Comparison of ENCODE assay signal across 22 mouse cellular contexts in the genomic region with DNA sequence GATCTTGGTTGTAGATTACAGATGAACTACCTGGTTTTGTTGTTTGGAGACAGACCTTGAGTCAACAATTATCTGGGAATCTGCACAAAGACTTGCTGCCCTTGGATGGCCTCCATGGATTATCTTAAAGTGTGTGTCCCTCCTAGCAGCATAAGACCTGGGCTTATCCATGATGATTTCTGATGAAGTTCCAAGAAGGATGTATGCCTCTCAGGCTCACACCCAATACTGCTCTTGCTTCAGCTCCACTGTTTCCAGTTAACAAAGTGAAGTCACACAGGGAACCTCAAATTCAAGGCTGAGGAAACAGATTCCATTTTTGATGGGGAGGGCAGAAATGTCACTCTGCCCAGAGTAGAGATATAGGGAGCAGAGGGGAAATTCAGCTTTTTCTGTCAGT.
DNase-seq lines count a peak whose midpoint lies in the region; ATAC-seq and TF ChIP-seq lines count a peak whose summit lies in the region.
"Had no signal": no experiment of that assay in that cellular context is flagged by ENCODE, and none has a peak within 500 bp of the region (broad histone marks: within the 10 kb centered on the region; RNA-seq: fewer than 3 reads in every experiment).

No protein-coding gene starts in this region.

- ATAC-seq in stomach, embryonic 15.5 days (ENCODE audit: insufficient read depth, low FRiP score, low read depth) = no peak
- no peak for ATAC-seq in stomach, postnatal 0 days (ENCODE audit: low FRiP score, low TSS enrichment)
- no peak for ATAC-seq in stomach, embryonic 16.5 days (ENCODE audit: insufficient read depth, low FRiP score)
- ATAC-seq: activated CD4-positive, CD25-positive, alpha-beta regulatory T cell, adult 4 months; CD4-positive, CD25-positive, alpha-beta regulatory T cell, adult 4 months; Patski had no signal

- no peak overlapping the region for H3K4me3 ChIP-seq in stomach, embryonic 15.5 days (replicated peaks)
- no peak overlapping the region for H3K4me3 ChIP-seq in stomach, postnatal 0 days (ENCODE audit: low read depth, low read length)
- H3K4me3 ChIP-seq in stomach, embryonic 16.5 days (replicated peaks; ENCODE audit: low read length) = no peak overlapping the region

- H3K36me3 ChIP-seq in stomach, embryonic 15.5 days = no peaks in the 10 kb centered on the region
- H3K36me3 ChIP-seq in stomach, postnatal 0 days (ENCODE audit: control insufficient read depth, insufficient read depth, low read length) = no peaks in the 10 kb centered on the region
- no peaks in the 10 kb centered on the region for H3K36me3 ChIP-seq in stomach, embryonic 16.5 days (ENCODE audit: control insufficient read depth, insufficient read depth, low read length)
- H3K36me3 ChIP-seq: G1E had no signal

- no peak for TF ChIP-seq CTCF in stomach, postnatal 0 days (IDR thresholded peaks at IDR 0.05; ENCODE audit: low read depth)

- intact Hi-C loops in gastrocnemius, postnatal 36 days (cut with DNase I) = no loop called here

- H3K4me1 ChIP-seq in stomach, embryonic 15.5 days = no peaks in the 10 kb centered on the region
- H3K4me1 ChIP-seq in stomach, postnatal 0 days (replicated peaks; ENCODE audit: control insufficient read depth, insufficient read depth) = no peaks in the 10 kb centered on the region
- H3K4me1 ChIP-seq in stomach, embryonic 16.5 days (ENCODE audit: control insufficient read depth, insufficient read depth, low read length) = no peaks in the 10 kb centered on the region

- DNase-seq in stomach, postnatal 0 days (ENCODE audit: low spot score) = no peak
- peak; percentile 71 for DNase-seq in fat pad, adult 2 months (ENCODE audit: extremely low read depth, low read depth, low spot score)
- DNase-seq in gonadal fat pad, adult 2 months (ENCODE audit: low read depth) = peak; percentile 58
- DNase-seq in liver = no peak
- no peak for DNase-seq in gastrocnemius, postnatal 36 days
- DNase-seq in ovary, postnatal 10 days (ENCODE audit: low spot score) = no peak
- DNase-seq: adrenal gland, adult 2 months; adrenal gland, adult 8-10 months; adrenal gland, postnatal 10 days; adrenal gland, postnatal 14 days; adrenal gland, postnatal 25 days; adrenal gland, postnatal 36 days; B cell, adult 2 months; cerebellum, adult 11 months; cerebellum, adult 11-12 months had no signal

- no peaks in the 10 kb centered on the region for H3K9me3 ChIP-seq in stomach, embryonic 15.5 days
- H3K9me3 ChIP-seq in stomach, postnatal 0 days (ENCODE audit: control insufficient read depth, low read length) = no peaks in the 10 kb centered on the region
- no peaks in the 10 kb centered on the region for H3K9me3 ChIP-seq in stomach, embryonic 16.5 days (replicated peaks; ENCODE audit: control insufficient read depth, low read length)

- H3K4me2 ChIP-seq in stomach, embryonic 15.5 days = no peak overlapping the region
- no peak overlapping the region for H3K4me2 ChIP-seq in stomach, postnatal 0 days (replicated peaks; ENCODE audit: low read depth)
- H3K4me2 ChIP-seq in stomach, embryonic 16.5 days (ENCODE audit: low read depth, low read length) = no peak overlapping the region

- no peaks in the 10 kb centered on the region for H3K27me3 ChIP-seq in stomach, embryonic 15.5 days (replicated peaks)
- no peaks in the 10 kb centered on the region for H3K27me3 ChIP-seq in stomach, postnatal 0 days (ENCODE audit: control insufficient read depth, insufficient read depth, low read length)
- no peaks in the 10 kb centered on the region for H3K27me3 ChIP-seq in stomach, embryonic 16.5 days (ENCODE audit: control insufficient read depth, insufficient read depth, low read length)
- H3K27me3 ChIP-seq: CH12.LX had no signal

- H3K9ac ChIP-seq in stomach, embryonic 15.5 days = no peak overlapping the region
- H3K9ac ChIP-seq in stomach, postnatal 0 days (ENCODE audit: low read length) = no peak overlapping the region
- no peak overlapping the region for H3K9ac ChIP-seq in stomach, embryonic 16.5 days (ENCODE audit: low read length)

- peak overlapping the region; percentile 26; the same call in 1 of the 2 replicates for H3K27ac ChIP-seq in stomach, embryonic 15.5 days
- H3K27ac ChIP-seq in stomach, postnatal 0 days (replicated peaks) = no peak overlapping the region
- peak overlapping the region; percentile 35 for H3K27ac ChIP-seq in stomach, embryonic 16.5 days (ENCODE audit: low read length)

- TF ChIP-seq EP300 in stomach, postnatal 0 days (optimal IDR thresholded peaks at IDR 0.05) = no peak

Comparison
In these comparisons a context has a peak if more than half of its experiments do, and no peak if none do; other contexts are left out.
1. DNase-seq: peak in fat pad, adult 2 months (single experiment) and gonadal fat pad, adult 2 months (single experiment); none in stomach, postnatal 0 days (single experiment), liver (single experiment), gastrocnemius, postnatal 36 days (0 of 2) and ovary, postnatal 10 days (single experiment).